Mouse (Mus musculus): ENCODE measurements around the gene Tfap2e. TPM values are rescaled to one million over a fixed set of nuclear protein-coding genes. Genes with fewer than 3 reads are reported as not detected.
A peak's percentile ranks its signal among the peaks of the same experiment; 100 is the strongest.

Gene Tfap2e
- polyA plus RNA-seq, 1 experiment from 2014 or later, result 0.75 TPM

- WGBS, result 91% methylated on average over 2 of the region's 2 CpGs
- ATAC-seq, result no peak
- peaks cover 2% of the 10 kb centered on the region; the same call in 1 of the 2 replicates for H3K4me1 ChIP-seq (replicated peaks; ENCODE audit: control insufficient read depth, insufficient read depth, low read length)
These were observed 46.6 kb downstream of the Tfap2e start for GRCm38 (mm10) chr4:126689457-126689856.

DNA sequence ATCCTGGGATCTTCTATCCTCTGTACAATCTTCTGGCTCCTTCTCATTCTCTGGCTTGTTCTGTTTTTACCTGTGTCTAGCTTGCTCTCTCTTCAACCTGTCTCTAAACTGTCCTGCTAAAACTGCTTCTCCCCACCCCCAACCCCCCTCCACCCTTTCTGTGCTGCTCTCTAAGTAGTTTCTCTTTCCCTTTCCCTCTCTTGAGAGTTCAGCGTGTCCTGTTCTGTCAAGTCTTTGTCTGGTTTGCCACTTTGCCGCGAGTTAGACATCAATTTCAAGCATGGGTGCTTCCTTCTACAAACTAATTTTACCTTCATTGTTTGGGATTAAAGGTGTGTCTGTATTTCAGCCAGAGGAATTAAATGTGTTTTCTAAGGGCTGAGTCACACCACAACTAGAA lies 53.0 kb downstream of the Tfap2e start:
- Histone ChIP-seq H3K36me3 (ENCODE audit: control insufficient read depth, insufficient read depth) (peaks cover 28% of the 10 kb centered on the region), H3K4me3 (replicated peaks; ENCODE audit: low read length) (no peak overlapping the region), H3K27me3 (replicated peaks; ENCODE audit: control insufficient read depth, insufficient read depth, low read length) (no peaks in the 10 kb centered on the region), H3K9ac (replicated peaks; ENCODE audit: low read depth, low read length) (no peak overlapping the region), H3K9me3 (ENCODE audit: control insufficient read depth, low read length) (no peaks in the 10 kb centered on the region), H3K4me2 (ENCODE audit: low read length) (no peak overlapping the region), H3K4me1 (replicated peaks; ENCODE audit: control insufficient read depth, insufficient read depth, low read length) (peaks cover 11% of the 10 kb centered on the region), H3K27ac (ENCODE audit: low read length) (no peak overlapping the region)
- ATAC-seq, result no peak
- 36% methylated on average over 3 of the region's 3 CpGs for WGBS

More at GRCm38 (mm10) chr4:126689457-126689856, 46.6 kb downstream of the Tfap2e start:
- Histone ChIP-seq H3K4me2 (ENCODE audit: low read length) (no peak overlapping the region), H3K27me3 (replicated peaks; ENCODE audit: control insufficient read depth, insufficient read depth, low read length) (no peaks in the 10 kb centered on the region), H3K27ac (ENCODE audit: low read length) (no peak overlapping the region), H3K4me3 (replicated peaks; ENCODE audit: low read length) (no peak overlapping the region), H3K36me3 (ENCODE audit: control insufficient read depth, insufficient read depth) (peaks cover 30% of the 10 kb centered on the region), H3K9me3 (ENCODE audit: control insufficient read depth, low read length) (no peaks in the 10 kb centered on the region), H3K9ac (replicated peaks; ENCODE audit: low read depth, low read length) (no peak overlapping the region)

- Histone ChIP-seq H3K27me3 (replicated peaks; ENCODE audit: control insufficient read depth, insufficient read depth, low read length) (no peaks in the 10 kb centered on the region), H3K4me2 (ENCODE audit: low read length) (no peak overlapping the region), H3K9me3 (ENCODE audit: control insufficient read depth, low read length) (no peaks in the 10 kb centered on the region), H3K9ac (replicated peaks; ENCODE audit: low read depth, low read length) (no peak overlapping the region), H3K36me3 (ENCODE audit: control insufficient read depth, insufficient read depth) (peaks cover 24% of the 10 kb centered on the region), H3K27ac (ENCODE audit: low read length) (no peak overlapping the region), H3K4me3 (replicated peaks; ENCODE audit: low read length) (no peak overlapping the region), H3K4me1 (replicated peaks; ENCODE audit: control insufficient read depth, insufficient read depth, low read length) (peaks cover 14% of the 10 kb centered on the region)
- 88% methylated on average over 5 of the region's 5 CpGs for WGBS
- no peak for ATAC-seq
These were observed 53.7 kb downstream of the Tfap2e start for GRCm38 (mm10) chr4:126682298-126682697.

GRCm38 (mm10) chr4:126677054-126678003 lies 58.7 kb downstream of the Tfap2e start, which contains the start of gene Psmb2:
Psmb2 (plus strand) TSS chr4:126677630.
- Histone ChIP-seq H3K4me1 (replicated peaks; ENCODE audit: control insufficient read depth, insufficient read depth, low read length) (peaks cover 15% of the 10 kb centered on the region), H3K27ac (ENCODE audit: low read length) (peak within 1 kb of the TSS; percentile 82), H3K9me3 (ENCODE audit: control insufficient read depth, low read length) (no peaks in the 10 kb centered on the region), H3K9ac (replicated peaks; ENCODE audit: low read depth, low read length) (peak within 1 kb of the TSS; percentile 98), H3K4me3 (replicated peaks; ENCODE audit: low read length) (peak within 1 kb of the TSS; percentile 97), H3K27me3 (replicated peaks; ENCODE audit: control insufficient read depth, insufficient read depth, low read length) (no peaks in the 10 kb centered on the region), H3K4me2 (ENCODE audit: low read length) (peak within 1 kb of the TSS; percentile 97), H3K36me3 (ENCODE audit: control insufficient read depth, insufficient read depth) (no peaks in the 10 kb centered on the region)
- peak; percentile 99 for ATAC-seq
- 3% methylated on average over 48 of the region's 48 CpGs for WGBS

DNA sequence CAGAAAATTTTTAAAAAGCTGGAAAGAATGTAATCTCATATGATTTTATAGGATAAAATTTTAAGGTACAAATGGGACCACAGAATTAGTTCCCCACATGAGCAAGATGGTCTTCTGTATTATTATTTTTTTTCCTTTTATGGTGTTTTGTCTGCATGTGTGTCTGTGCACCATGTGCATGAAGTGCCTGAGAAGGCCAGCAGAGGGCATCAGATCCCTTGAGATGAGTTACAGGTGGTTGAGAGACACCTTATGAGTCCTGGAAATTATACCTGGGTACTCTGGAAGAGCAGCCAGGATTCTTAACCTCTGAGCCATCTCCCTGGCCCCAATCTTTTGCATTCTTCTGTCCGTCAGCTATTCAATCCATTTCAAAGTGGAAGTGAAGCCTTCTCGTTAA lies 69.0 kb downstream of the Tfap2e start:
- no peak for ATAC-seq
- H3K9ac ChIP-seq (replicated peaks; ENCODE audit: low read depth, low read length), result no peak overlapping the region
- no peak overlapping the region for H3K4me2 ChIP-seq (ENCODE audit: low read length)
- no peaks in the 10 kb centered on the region for H3K36me3 ChIP-seq (ENCODE audit: control insufficient read depth, insufficient read depth)
- H3K4me3 ChIP-seq (replicated peaks; ENCODE audit: low read length), result no peak overlapping the region
- 80% methylated on average over 2 of the region's 2 CpGs for whole genome bisulfite sequencing
- no peak overlapping the region for H3K27ac ChIP-seq (ENCODE audit: low read length)
- no peaks in the 10 kb centered on the region for H3K4me1 ChIP-seq (replicated peaks; ENCODE audit: control insufficient read depth, insufficient read depth, low read length)
- peaks cover 5% of the 10 kb centered on the region for H3K9me3 ChIP-seq (ENCODE audit: control insufficient read depth, low read length)
- 0 out of 2 replicates have a peak, but pooled peaks cover 3% of the 10 kb centered on the region for H3K27me3 ChIP-seq (replicated peaks; ENCODE audit: control insufficient read depth, insufficient read depth, low read length)

Other genes starting within 250 kb of the Tfap2e start
- 9.0 and 9.3 TPM in 2 replicates for gene Ago4, start 202.8 kb downstream of the Tfap2e start, polyA plus RNA-seq (2015; fragmentation: Nextera tagmentation; extraction: Ambion mirVana)
- 12.0 and 13.6 TPM in 2 replicates for gene Clspn, start 179.3 kb downstream of the Tfap2e start, polyA plus RNA-seq (2015; fragmentation: Nextera tagmentation; extraction: Ambion mirVana)
- gene 5730409E04Rik, start 126.4 kb downstream of the Tfap2e start, polyA plus RNA-seq (2015; fragmentation: Nextera tagmentation; extraction: Ambion mirVana), result 3.9 and 4.6 TPM in 2 replicates
- gene Psmb2, start 58.6 kb downstream of the Tfap2e start, polyA plus RNA-seq (2015; fragmentation: Nextera tagmentation; extraction: Ambion mirVana), result 432 and 443 TPM in 2 replicates
- 120 and 129 TPM in 2 replicates for gene Ncdn, start 17.2 kb upstream of the Tfap2e start, polyA plus RNA-seq (2015; fragmentation: Nextera tagmentation; extraction: Ambion mirVana)
- 32.8 and 35.0 TPM in 2 replicates for gene AU040320, start 17.3 kb upstream of the Tfap2e start, polyA plus RNA-seq (2015; fragmentation: Nextera tagmentation; extraction: Ambion mirVana)
- gene Zmym4, start 231.9 kb upstream of the Tfap2e start, polyA plus RNA-seq (2015; fragmentation: Nextera tagmentation; extraction: Ambion mirVana), result 30.6 and 31.1 TPM in 2 replicates

All from forebrain, embryonic 16.5 days (tissue).